In genomic region chr3:69454330-69454729, GRCm38 (mm10) we compare ENCODE assay signal across 17 mouse cellular contexts.
A peak's percentile ranks its signal among the peaks of the same experiment; 100 is the strongest.
DNase-seq lines count a peak whose midpoint lies in the region; ATAC-seq and TF ChIP-seq lines count a peak whose summit lies in the region.
"Had no signal": no experiment of that assay in that cellular context is flagged by ENCODE, and none has a peak within 500 bp of the region (broad histone marks: within the 10 kb centered on the region; RNA-seq: fewer than 3 reads in every experiment).

No protein-coding gene starts in this region.

- 0 out of 2 replicates have a peak, but pooled peaks have one; percentile 12 for TF ChIP-seq CTCF in intestine, postnatal 0 days (IDR thresholded peaks at IDR 0.05; ENCODE audit: low read depth)

- peak; percentile 30 to 35 for DNase-seq in B cell, adult 2 months
- peak; percentile 16 for DNase-seq in ZHBTc4 (ENCODE audit: low read depth, low spot score)
- no peak for DNase-seq in ovary, adult 18-20 months (ENCODE audit: low spot score)
- no peak for DNase-seq in adipocyte (ENCODE audit: low spot score)
- no peak for DNase-seq in urinary bladder, postnatal 4 days (ENCODE audit: low spot score in 2 of 2)
- DNase-seq: cerebellum, postnatal 36 days; heart, postnatal 10 days; kidney, adult 8-10 months had no signal

- no peaks in the 10 kb centered on the region for H3K36me3 ChIP-seq in intestine, postnatal 0 days (ENCODE audit: control insufficient read depth, insufficient read depth)
- H3K36me3 ChIP-seq in intestine, embryonic 15.5 days = no peaks in the 10 kb centered on the region
- H3K36me3 ChIP-seq in stomach, embryonic 14.5 days (ENCODE audit: control insufficient read depth, insufficient read depth, low read length) = no peaks in the 10 kb centered on the region
- H3K36me3 ChIP-seq: embryonic facial prominence, embryonic 10.5 days; hindbrain, embryonic 15.5 days; midbrain, embryonic 13.5 days had no signal

- no peaks in the 10 kb centered on the region; the same call in 1 of the 2 replicates for H3K4me1 ChIP-seq in intestine, postnatal 0 days (replicated peaks; ENCODE audit: control insufficient read depth, insufficient read depth, low read length)
- no peaks in the 10 kb centered on the region for H3K4me1 ChIP-seq in intestine, embryonic 15.5 days (replicated peaks)
- H3K4me1 ChIP-seq in stomach, embryonic 14.5 days (ENCODE audit: control insufficient read depth, insufficient read depth, low read length) = no peaks in the 10 kb centered on the region
- H3K4me1 ChIP-seq: embryonic facial prominence, embryonic 10.5 days; hindbrain, embryonic 15.5 days; midbrain, embryonic 13.5 days had no signal

- H3K27ac ChIP-seq in intestine, postnatal 0 days (ENCODE audit: low read depth, low read length) = no peak overlapping the region
- no peak overlapping the region for H3K27ac ChIP-seq in intestine, embryonic 15.5 days
- peak overlapping the region; percentile 15; the same call in 1 of the 2 replicates for H3K27ac ChIP-seq in stomach, embryonic 14.5 days (ENCODE audit: low read length)
- H3K27ac ChIP-seq: embryonic facial prominence, embryonic 10.5 days; hindbrain, embryonic 15.5 days; midbrain, embryonic 13.5 days had no signal

- no peak overlapping the region for H3K4me3 ChIP-seq in intestine, postnatal 0 days (ENCODE audit: low read depth, low read length)
- H3K4me3 ChIP-seq in intestine, embryonic 15.5 days (replicated peaks) = no peak overlapping the region
- no peak overlapping the region for H3K4me3 ChIP-seq in stomach, embryonic 14.5 days (ENCODE audit: low read depth, low read length)
- H3K4me3 ChIP-seq: embryonic facial prominence, embryonic 10.5 days; erythroblast, embryonic 14.5 days; hindbrain, embryonic 15.5 days; midbrain, embryonic 13.5 days had no signal

- no peak for ATAC-seq in intestine, postnatal 0 days
- no peak for ATAC-seq in intestine, embryonic 15.5 days
- ATAC-seq in stomach, embryonic 14.5 days (ENCODE audit: insufficient number of reproducible peaks, insufficient read depth, low FRiP score, low read depth) = no peak
- ATAC-seq: activated CD4-positive, CD25-positive, alpha-beta regulatory T cell, adult 4 months; forebrain, embryonic 16.5 days; midbrain, embryonic 13.5 days had no signal

- H3K27me3 ChIP-seq in intestine, postnatal 0 days (replicated peaks; ENCODE audit: control insufficient read depth, insufficient read depth, low read length) = no peaks in the 10 kb centered on the region
- no peaks in the 10 kb centered on the region for H3K27me3 ChIP-seq in intestine, embryonic 15.5 days (replicated peaks)
- no peaks in the 10 kb centered on the region for H3K27me3 ChIP-seq in stomach, embryonic 14.5 days (ENCODE audit: control insufficient read depth, insufficient read depth, low read length)
- H3K27me3 ChIP-seq: hindbrain, embryonic 15.5 days; midbrain, embryonic 13.5 days had no signal

- H3K9me3 ChIP-seq in intestine, postnatal 0 days (ENCODE audit: control insufficient read depth) = no peaks in the 10 kb centered on the region
- H3K9me3 ChIP-seq in intestine, embryonic 15.5 days = no peaks in the 10 kb centered on the region
- H3K9me3 ChIP-seq in stomach, embryonic 14.5 days (ENCODE audit: control insufficient read depth, low read depth, low read length) = no peaks in the 10 kb centered on the region
- H3K9me3 ChIP-seq: embryonic facial prominence, embryonic 10.5 days; hindbrain, embryonic 15.5 days; midbrain, embryonic 13.5 days had no signal

- WGBS in intestine, postnatal 0 days = 79% methylated on average over 3 of the region's 3 CpGs
- WGBS in intestine, embryonic 15.5 days = 82% methylated on average over 3 of the region's 3 CpGs
- WGBS in stomach, embryonic 14.5 days = 74% methylated on average over 3 of the region's 3 CpGs

- no peak overlapping the region for H3K4me2 ChIP-seq in intestine, postnatal 0 days (replicated peaks; ENCODE audit: low read depth)
- no peak overlapping the region for H3K4me2 ChIP-seq in intestine, embryonic 15.5 days (replicated peaks)
- H3K4me2 ChIP-seq in stomach, embryonic 14.5 days (replicated peaks; ENCODE audit: low read depth, low read length) = no peak overlapping the region
- H3K4me2 ChIP-seq: hindbrain, embryonic 15.5 days; midbrain, embryonic 13.5 days had no signal

- H3K9ac ChIP-seq in intestine, postnatal 0 days (ENCODE audit: low read depth, low read length) = no peak overlapping the region
- H3K9ac ChIP-seq in intestine, embryonic 15.5 days = no peak overlapping the region
- no peak overlapping the region for H3K9ac ChIP-seq in stomach, embryonic 14.5 days (replicated peaks; ENCODE audit: low read depth, low read length)
- H3K9ac ChIP-seq: hindbrain, embryonic 15.5 days; midbrain, embryonic 13.5 days had no signal

Comparison
In these comparisons a context has a peak if more than half of its experiments do, and no peak if none do; other contexts are left out.
1. DNase-seq: peak in B cell, adult 2 months (2 of 2) and ZHBTc4 (single experiment); none in ovary, adult 18-20 months (single experiment), adipocyte (single experiment) and urinary bladder, postnatal 4 days (0 of 2).